Mouse (Mus musculus) testis, adult 2 months (tissue): ENCODE data around the gene Dph6. TPM values are rescaled to one million over a fixed set of nuclear protein-coding genes. Genes with fewer than 3 reads are reported as not detected.

ENCODE experiments used
- H3K27ac ChIP-seq: fragments of 200-500 bp; 2 replicates; pipeline ENCODE4 v1.5.1; 2012; ENCODE audit warnings: low read depth, low read length; ENCODE audit not compliant: control insufficient read depth, insufficient read depth
- H3K27me3 ChIP-seq: fragments of 200-500 bp; 2 replicates; pipeline ENCODE4 v1.6.1; 2012; ENCODE audit warnings: mild to moderate bottlenecking, low read length, moderate library complexity; ENCODE audit not compliant: control insufficient read depth, insufficient read depth
- H3K36me3 ChIP-seq: fragments of 200-500 bp; 2 replicates; pipeline ENCODE4 v1.6.1; 2012; ENCODE audit warnings: mild to moderate bottlenecking, low read length; ENCODE audit not compliant: control insufficient read depth, insufficient read depth
- H3K4me1 ChIP-seq: fragments of 200-500 bp; 2 replicates; pipeline ENCODE4 v1.6.1; 2012; ENCODE audit warnings: low read length; ENCODE audit not compliant: control insufficient read depth, insufficient read depth
- H3K4me3 ChIP-seq: fragments of 200-500 bp; 2 replicates; pipeline ENCODE4 v1.5.1; 2012; ENCODE audit warnings: low read depth, mild to moderate bottlenecking, low read length, moderate library complexity, mixed read lengths; ENCODE audit not compliant: control insufficient read depth
- CTCF ChIP-seq: fragments of 200-500 bp; IDR thresholded peaks from 2 replicates; pipeline ENCODE4 v1.5.1; 2012; ENCODE audit warnings: low read depth, mild to moderate bottlenecking, inconsistent platforms, low read length, moderate library complexity; ENCODE audit not compliant: control insufficient read depth, insufficient read depth, insufficient replicate concordance
- POLR2A ChIP-seq: fragments of 200-500 bp; IDR thresholded peaks from 2 replicates; pipeline ENCODE4 v1.6.1; 2012; ENCODE audit warnings: low read depth, mild to moderate bottlenecking, inconsistent platforms, low read length, moderate library complexity; ENCODE audit not compliant: control insufficient read depth
- polyA plus RNA-seq: library from polyadenylated mRNA; depleted of rRNA; stranded (reverse); fragments of >200 nt; gene quantifications from 2 replicates; pipeline ENCODE4 v1.2.3, GENCODE M21; 2012

The Dph6 gene
- polyA plus RNA-seq, 1 experiment: 6.6 TPM

DNA sequence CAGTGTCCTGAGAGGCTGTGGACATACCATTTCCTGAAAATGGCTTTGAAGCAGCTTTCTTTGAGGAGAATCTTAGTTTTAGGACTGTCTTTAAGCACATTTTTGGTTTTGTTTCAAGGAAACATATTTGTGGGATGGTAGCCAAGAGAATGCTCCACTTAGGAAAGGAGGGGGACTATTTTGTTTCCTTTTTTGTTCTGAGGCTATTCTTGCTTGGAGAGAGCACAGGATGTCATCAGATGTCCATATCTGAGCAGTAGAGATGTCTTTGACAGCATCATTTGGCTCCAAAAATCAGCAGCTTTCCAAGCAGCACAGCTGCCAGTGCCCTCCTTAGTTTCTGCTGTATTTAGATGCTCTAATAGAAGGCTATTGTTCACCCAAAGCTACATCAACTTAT lies 167.8 kb downstream of the Dph6 start:
- no peaks in the 10 kb centered on the region for H3K4me1 ChIP-seq
- H3K4me3 ChIP-seq: no peak overlapping the region
- H3K36me3 ChIP-seq: no peaks in the 10 kb centered on the region
- H3K27me3 ChIP-seq: no peaks in the 10 kb centered on the region
- TF ChIP-seq POLR2A: no peak
- no peak for TF ChIP-seq CTCF
- no peak overlapping the region for H3K27ac ChIP-seq
